ENCODE assay signal across 13 mouse cellular contexts in genomic region chr13:15107753-15108305, GRCm38 (mm10).
A peak's percentile ranks its signal among the peaks of the same experiment; 100 is the strongest.
DNase-seq lines count a peak whose midpoint lies in the region; ATAC-seq lines count a peak whose summit lies in the region.
"Had no signal": no experiment of that assay in that cellular context is flagged by ENCODE, and none has a peak within 500 bp of the region (broad histone marks: within the 10 kb centered on the region; RNA-seq: fewer than 3 reads in every experiment).

No protein-coding gene starts in this region.

- no peaks in the 10 kb centered on the region for H3K4me1 ChIP-seq in heart, embryonic 10.5 days
- peaks cover 7% of the 10 kb centered on the region; the same call in 1 of the 2 replicates for H3K4me1 ChIP-seq in midbrain, embryonic 11.5 days (ENCODE audit: control insufficient read depth, insufficient read depth, low read length)
- no peaks in the 10 kb centered on the region for H3K4me1 ChIP-seq in midbrain, embryonic 15.5 days
- no peaks in the 10 kb centered on the region for H3K4me1 ChIP-seq in intestine, embryonic 15.5 days (replicated peaks)
- peaks cover 12% of the 10 kb centered on the region for H3K4me1 ChIP-seq in stomach, embryonic 16.5 days (ENCODE audit: control insufficient read depth, insufficient read depth, low read length)

- no peak overlapping the region for H3K4me3 ChIP-seq in heart, embryonic 10.5 days
- H3K4me3 ChIP-seq in midbrain, embryonic 11.5 days (ENCODE audit: low read depth, low read length), result no peak overlapping the region
- no peak overlapping the region for H3K4me3 ChIP-seq in midbrain, embryonic 15.5 days
- no peak overlapping the region for H3K4me3 ChIP-seq in intestine, embryonic 15.5 days (replicated peaks)
- no peak overlapping the region for H3K4me3 ChIP-seq in stomach, embryonic 16.5 days (replicated peaks; ENCODE audit: low read length)
- H3K4me3 ChIP-seq: limb, embryonic 15.5 days had no signal

- 32% methylated on average over 6 of the region's 6 CpGs for WGBS in heart, embryonic 10.5 days
- 6% methylated on average over 6 of the region's 6 CpGs for WGBS in midbrain, embryonic 11.5 days
- 7% methylated on average over 6 of the region's 6 CpGs for WGBS in midbrain, embryonic 15.5 days
- WGBS in intestine, embryonic 15.5 days, result 19% methylated on average over 6 of the region's 6 CpGs
- 17% methylated on average over 6 of the region's 6 CpGs for WGBS in stomach, embryonic 16.5 days

- no peak for DNase-seq in heart, embryonic 10.5 days (ENCODE audit: low spot score)
- DNase-seq in heart, postnatal 4 days, result no peak
- DNase-seq in midbrain, embryonic 11.5 days (ENCODE audit: low spot score, missing footprints), result peak; percentile 83
- no peak for DNase-seq in gastrocnemius, postnatal 4 days (ENCODE audit: low spot score in 2 of 2)
- no peak for DNase-seq in spleen, adult 18-20 months
- DNase-seq: cerebellum, postnatal 25 days; gastrocnemius, postnatal 25 days had no signal

- ATAC-seq in midbrain, embryonic 11.5 days (ENCODE audit: low FRiP score), result peak; percentile 78
- ATAC-seq in midbrain, embryonic 15.5 days (replicated peaks), result no peak
- ATAC-seq in intestine, embryonic 15.5 days, result no peak
- no peak for ATAC-seq in stomach, embryonic 16.5 days (ENCODE audit: insufficient read depth, low FRiP score)

- H3K9ac ChIP-seq in midbrain, embryonic 11.5 days (ENCODE audit: low read length), result no peak overlapping the region
- no peak overlapping the region for H3K9ac ChIP-seq in midbrain, embryonic 15.5 days
- no peak overlapping the region for H3K9ac ChIP-seq in intestine, embryonic 15.5 days
- H3K9ac ChIP-seq in stomach, embryonic 16.5 days (ENCODE audit: low read length), result 0 out of 2 replicates have a peak overlapping the region, but pooled peaks have one; percentile 11
- H3K9ac ChIP-seq: hindbrain, embryonic 14.5 days; limb, embryonic 15.5 days; lung, embryonic 14.5 days had no signal

- H3K4me2 ChIP-seq in midbrain, embryonic 11.5 days, result no peak overlapping the region
- no peak overlapping the region for H3K4me2 ChIP-seq in midbrain, embryonic 15.5 days
- H3K4me2 ChIP-seq in intestine, embryonic 15.5 days (replicated peaks), result no peak overlapping the region
- peak overlapping the region; percentile 9; the same call in 1 of the 2 replicates for H3K4me2 ChIP-seq in stomach, embryonic 16.5 days (ENCODE audit: low read depth, low read length)
- H3K4me2 ChIP-seq: hindbrain, embryonic 14.5 days; limb, embryonic 15.5 days; lung, embryonic 14.5 days had no signal

- no peaks in the 10 kb centered on the region for H3K27me3 ChIP-seq in heart, embryonic 10.5 days (ENCODE audit: insufficient read depth, poor library complexity, severe bottlenecking)
- H3K27me3 ChIP-seq in midbrain, embryonic 11.5 days (ENCODE audit: control insufficient read depth, insufficient read depth, low read length), result no peaks in the 10 kb centered on the region
- H3K27me3 ChIP-seq in midbrain, embryonic 15.5 days (replicated peaks), result no peaks in the 10 kb centered on the region
- no peaks in the 10 kb centered on the region for H3K27me3 ChIP-seq in intestine, embryonic 15.5 days (replicated peaks)
- no peaks in the 10 kb centered on the region for H3K27me3 ChIP-seq in stomach, embryonic 16.5 days (ENCODE audit: control insufficient read depth, insufficient read depth, low read length)
- H3K27me3 ChIP-seq: limb, embryonic 15.5 days had no signal

- no peaks in the 10 kb centered on the region for H3K9me3 ChIP-seq in heart, embryonic 10.5 days
- no peaks in the 10 kb centered on the region; the same call in 1 of the 2 replicates for H3K9me3 ChIP-seq in midbrain, embryonic 11.5 days (ENCODE audit: control insufficient read depth, low read length)
- no peaks in the 10 kb centered on the region for H3K9me3 ChIP-seq in midbrain, embryonic 15.5 days
- no peaks in the 10 kb centered on the region for H3K9me3 ChIP-seq in intestine, embryonic 15.5 days
- 0 out of 2 replicates have a peak, but pooled peaks cover 3% of the 10 kb centered on the region for H3K9me3 ChIP-seq in stomach, embryonic 16.5 days (replicated peaks; ENCODE audit: control insufficient read depth, low read length)
- H3K9me3 ChIP-seq: limb, embryonic 15.5 days had no signal

- H3K36me3 ChIP-seq in heart, embryonic 10.5 days, result no peaks in the 10 kb centered on the region
- H3K36me3 ChIP-seq in midbrain, embryonic 11.5 days (ENCODE audit: control insufficient read depth, insufficient read depth, low read length), result no peaks in the 10 kb centered on the region
- no peaks in the 10 kb centered on the region for H3K36me3 ChIP-seq in midbrain, embryonic 15.5 days (replicated peaks)
- H3K36me3 ChIP-seq in intestine, embryonic 15.5 days, result no peaks in the 10 kb centered on the region
- H3K36me3 ChIP-seq in stomach, embryonic 16.5 days (ENCODE audit: control insufficient read depth, insufficient read depth, low read length), result no peaks in the 10 kb centered on the region
- H3K36me3 ChIP-seq: limb, embryonic 15.5 days had no signal

- 0 out of 2 replicates have a peak overlapping the region, but pooled peaks have one; percentile 10 for H3K27ac ChIP-seq in heart, embryonic 10.5 days
- no peak overlapping the region for H3K27ac ChIP-seq in midbrain, embryonic 11.5 days (ENCODE audit: low read depth, low read length)
- no peak overlapping the region for H3K27ac ChIP-seq in midbrain, embryonic 15.5 days
- peak overlapping the region; percentile 65 for H3K27ac ChIP-seq in intestine, embryonic 15.5 days
- peak overlapping the region; percentile 87 for H3K27ac ChIP-seq in stomach, embryonic 16.5 days (ENCODE audit: low read length)
- H3K27ac ChIP-seq: hindbrain, embryonic 14.5 days; limb, embryonic 15.5 days had no signal

Comparison
In these comparisons a context has a peak if more than half of its experiments do, and no peak if none do; other contexts are left out.
1. H3K27ac ChIP-seq: peak in heart, embryonic 10.5 days (single experiment), intestine, embryonic 15.5 days (single experiment) and stomach, embryonic 16.5 days (single experiment); none in midbrain, embryonic 11.5 days (single experiment) and midbrain, embryonic 15.5 days (single experiment).